Mouse (Mus musculus) forebrain, embryonic 12.5 days (tissue): ENCODE data around the gene 9330159F19Rik. TPM values are rescaled to one million over a fixed set of nuclear protein-coding genes. Genes with fewer than 3 reads are reported as not detected.

Source experiments
- ATAC-seq: fragments of 200-750 bp; cut with Nextera tagmentation; 2 replicates; pipeline ENCODE4 v1.8.0; 2017; ENCODE audit warnings: moderate TSS enrichment; ENCODE audit not compliant: low FRiP score
- H3K27ac ChIP-seq: fragments of 300-500 bp; sonication (generic); 2 replicates; pipeline ENCODE4 v1.5.1; 2016; ENCODE audit warnings: mild to moderate bottlenecking
- H3K27me3 ChIP-seq: fragments of 300-500 bp; sonication (generic); 2 replicates; pipeline ENCODE4 v1.6.1; 2016; ENCODE audit warnings: mild to moderate bottlenecking
- H3K36me3 ChIP-seq: fragments of 300-500 bp; sonication (generic); replicated peaks from 2 replicates; pipeline ENCODE4 v1.6.1; 2016; ENCODE audit warnings: mild to moderate bottlenecking
- H3K4me1 ChIP-seq: fragments of 300-500 bp; sonication (generic); 2 replicates; pipeline ENCODE4 v1.6.1; 2016
- H3K4me2 ChIP-seq: fragments of 300-500 bp; sonication (generic); 2 replicates; pipeline ENCODE4 v1.6.1; 2016; ENCODE audit warnings: mild to moderate bottlenecking, moderate library complexity
- H3K4me3 ChIP-seq: fragments of 300-500 bp; sonication (generic); replicated peaks from 2 replicates; pipeline ENCODE4 v1.5.1; 2016; ENCODE audit warnings: mild to moderate bottlenecking
- H3K9ac ChIP-seq: fragments of 300-500 bp; sonication (generic); 2 replicates; pipeline ENCODE4 v1.6.1; 2016; ENCODE audit warnings: mild to moderate bottlenecking
- H3K9me3 ChIP-seq: fragments of 300-500 bp; sonication (generic); 2 replicates; pipeline ENCODE4 v1.6.1; 2016
- WGBS: fragments of 180-500 bp; shearing (Covaris S2); methylation state at CpG from one replicate; pipeline ENCODE4 v1.1.7; 2016; 5-methylcytosine and 5-hydroxymethylcytosine counted together
- polyA plus RNA-seq: library from polyadenylated mRNA; unstranded; fragments of >200 nt; fragmentation: Nextera tagmentation; extraction: Ambion mirVana; gene quantifications from 2 replicates; pipeline ENCODE4 v1.2.1, GENCODE M21; 2016

9330159F19Rik gene
- polyA plus RNA-seq, 1 experiment from 2014 or later, result 15.4 TPM

DNA sequence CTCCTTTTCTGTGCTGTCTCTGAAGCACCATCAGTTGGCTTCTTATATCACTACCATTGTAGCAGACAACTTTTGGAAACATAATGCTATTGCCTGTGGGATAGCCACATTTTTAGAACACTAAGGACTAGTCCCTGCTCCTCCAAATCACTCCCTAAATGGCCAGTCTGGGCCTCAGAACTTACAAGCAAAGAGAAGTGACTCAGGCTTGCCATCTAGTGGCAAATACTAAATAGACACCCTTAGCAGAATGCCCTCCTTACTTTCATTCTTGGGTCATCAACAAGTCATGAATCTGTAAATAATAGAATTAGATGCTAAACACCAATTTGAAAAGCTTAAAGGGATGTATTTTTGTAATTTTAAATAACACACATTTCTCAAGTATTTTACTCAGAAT lies 4.7 kb upstream of the 9330159F19Rik start:
- Histone ChIP-seq H3K4me2 (no peak overlapping the region), H3K9ac (no peak overlapping the region), H3K4me3 (no peak overlapping the region), H3K36me3 (peaks cover 3% of the 10 kb centered on the region; the same call in 1 of the 2 replicates), H3K9me3 (no peaks in the 10 kb centered on the region), H3K27me3 (no peaks in the 10 kb centered on the region), H3K4me1 (peaks cover 12% of the 10 kb centered on the region), H3K27ac (no peak overlapping the region)
- ATAC-seq, result no peak

- ATAC-seq, result no peak
- no peak overlapping the region for H3K27ac ChIP-seq
- H3K9me3 ChIP-seq, result no peaks in the 10 kb centered on the region
- peaks cover 14% of the 10 kb centered on the region for H3K4me1 ChIP-seq
- H3K4me3 ChIP-seq, result no peak overlapping the region
- no peak overlapping the region for H3K9ac ChIP-seq
- 58% methylated on average over 3 of the region's 3 CpGs for WGBS
- no peaks in the 10 kb centered on the region for H3K27me3 ChIP-seq
- peaks cover 3% of the 10 kb centered on the region; the same call in 1 of the 2 replicates for H3K36me3 ChIP-seq
- H3K4me2 ChIP-seq, result no peak overlapping the region
Observed at GRCm38 (mm10) chr10:29208735-29209134, 2.7 kb upstream of the 9330159F19Rik start.

- Histone ChIP-seq H3K9ac (no peak overlapping the region), H3K27ac (no peak overlapping the region; the same call in 1 of the 2 replicates), H3K27me3 (no peaks in the 10 kb centered on the region), H3K36me3 (no peaks in the 10 kb centered on the region; the same call in 1 of the 2 replicates), H3K4me3 (no peak overlapping the region), H3K4me1 (peaks cover 32% of the 10 kb centered on the region), H3K4me2 (no peak overlapping the region), H3K9me3 (no peaks in the 10 kb centered on the region)
- WGBS, result 19% methylated on average over 3 of the region's 3 CpGs
- ATAC-seq, result peak; percentile 27; the same call in 1 of the 2 replicates
Observed at GRCm38 (mm10) chr10:29213534-29214100, 2.2 kb downstream of the 9330159F19Rik start.

DNA sequence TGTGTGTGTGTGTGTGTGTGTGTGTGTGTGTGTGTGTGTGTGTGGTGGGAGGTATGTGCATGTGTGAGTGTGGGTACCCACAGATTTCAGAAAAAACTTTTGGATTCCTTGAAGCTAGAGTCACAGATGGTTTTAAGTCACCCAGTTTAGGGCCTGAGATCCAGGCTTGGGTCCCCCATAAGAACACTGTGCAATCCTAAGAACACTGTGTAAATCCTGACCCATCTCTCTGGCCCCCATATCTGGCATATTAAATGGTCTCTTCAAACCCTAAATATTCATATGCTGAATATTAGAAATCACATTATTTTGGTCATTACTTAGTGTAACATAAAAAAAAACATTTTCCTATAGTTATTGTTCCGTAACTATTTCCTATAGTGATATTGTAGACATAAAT lies 5.6 kb downstream of the 9330159F19Rik start:
- H3K27me3 ChIP-seq, result no peaks in the 10 kb centered on the region
- H3K9me3 ChIP-seq, result no peaks in the 10 kb centered on the region
- peaks cover 3% of the 10 kb centered on the region for H3K36me3 ChIP-seq
- no peak overlapping the region for H3K9ac ChIP-seq
- no peak overlapping the region for H3K4me3 ChIP-seq
- WGBS, result 98% methylated on average over 1 of the region's 1 CpGs
- no peak overlapping the region for H3K4me2 ChIP-seq
- ATAC-seq, result no peak
- H3K4me1 ChIP-seq, result peaks cover 18% of the 10 kb centered on the region; the same call in 1 of the 2 replicates
- no peak overlapping the region for H3K27ac ChIP-seq

DNA sequence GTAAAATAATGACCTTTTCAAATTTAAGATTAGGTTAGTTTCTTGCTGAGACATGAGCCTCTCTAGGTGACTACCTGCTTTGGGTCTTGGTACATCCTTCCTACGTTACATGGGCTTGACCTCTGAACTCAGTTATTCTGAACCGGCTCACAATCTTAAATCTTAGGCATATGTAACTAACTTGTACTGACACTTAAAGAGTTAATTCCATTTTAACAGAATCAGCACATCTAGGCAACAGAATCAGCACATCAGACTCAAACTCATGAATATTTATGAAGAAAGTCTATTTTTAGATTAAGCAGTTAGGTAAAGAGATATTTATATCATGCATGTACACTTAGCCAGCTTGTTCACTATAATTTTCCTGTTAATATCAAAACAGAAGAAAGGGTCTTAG lies 6.0 kb downstream of the 9330159F19Rik start:
- 53% methylated on average over 2 of the region's 2 CpGs for WGBS
- Histone ChIP-seq H3K9ac (no peak overlapping the region), H3K27ac (no peak overlapping the region), H3K27me3 (no peaks in the 10 kb centered on the region), H3K4me3 (no peak overlapping the region), H3K4me1 (peaks cover 18% of the 10 kb centered on the region; the same call in 1 of the 2 replicates), H3K4me2 (no peak overlapping the region), H3K36me3 (peaks cover 7% of the 10 kb centered on the region), H3K9me3 (no peaks in the 10 kb centered on the region)
- peak; percentile 43; the same call in 1 of the 2 replicates for ATAC-seq

DNA sequence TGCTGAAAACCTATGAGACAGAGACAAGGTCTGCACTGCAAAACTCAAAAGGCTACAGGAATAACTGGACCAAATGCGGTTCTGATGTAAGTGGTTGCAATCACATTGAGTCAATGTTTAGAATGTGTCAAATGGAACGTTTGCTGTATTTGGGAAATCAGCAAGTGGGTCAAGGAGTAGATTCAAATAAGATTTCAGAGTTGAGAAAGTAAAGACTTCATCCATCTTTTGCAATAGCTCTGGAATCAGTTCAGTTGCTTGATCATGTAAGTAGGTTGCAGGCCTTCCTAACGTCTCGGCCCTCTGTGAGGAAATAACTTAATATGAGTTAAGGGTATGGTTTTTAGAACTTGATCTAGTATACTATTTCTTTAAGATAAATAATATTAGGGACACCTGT lies 13.9 kb downstream of the 9330159F19Rik start:
- Histone ChIP-seq H3K36me3 (peaks cover 32% of the 10 kb centered on the region), H3K27me3 (no peaks in the 10 kb centered on the region), H3K4me3 (no peak overlapping the region), H3K4me1 (no peaks in the 10 kb centered on the region), H3K9me3 (no peaks in the 10 kb centered on the region), H3K4me2 (no peak overlapping the region), H3K9ac (no peak overlapping the region), H3K27ac (no peak overlapping the region)
- no peak for ATAC-seq
- 85% methylated on average over 4 of the region's 4 CpGs for WGBS

DNA sequence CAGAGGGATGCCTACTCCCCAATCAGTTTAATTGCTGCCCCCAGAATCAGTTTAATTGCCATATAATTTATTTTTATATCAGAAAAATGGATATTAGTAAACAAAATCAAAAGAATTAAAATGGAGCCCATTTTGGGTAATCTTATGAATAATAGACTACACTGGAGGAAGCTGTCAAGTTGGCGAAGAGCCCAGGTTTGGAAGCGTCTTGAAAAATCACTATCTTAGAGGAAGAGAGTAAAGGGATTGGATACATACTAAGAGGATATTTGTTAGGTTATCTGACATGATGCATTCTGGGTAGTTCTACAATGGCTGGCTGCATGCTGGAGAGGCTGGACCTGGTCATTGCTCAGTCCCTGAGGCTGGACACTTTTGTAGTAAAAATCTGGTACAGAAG lies 19.8 kb downstream of the 9330159F19Rik start:
- Histone ChIP-seq H3K27ac (no peak overlapping the region), H3K4me2 (no peak overlapping the region), H3K4me1 (no peaks in the 10 kb centered on the region), H3K9me3 (no peaks in the 10 kb centered on the region), H3K9ac (no peak overlapping the region), H3K4me3 (no peak overlapping the region), H3K27me3 (no peaks in the 10 kb centered on the region), H3K36me3 (peaks cover 16% of the 10 kb centered on the region)
- ATAC-seq, result no peak
- WGBS, result 96% methylated on average over 2 of the region's 2 CpGs

Other genes starting within 250 kb of the 9330159F19Rik start
- gene 2310057J18Rik, start 225.3 kb upstream of the 9330159F19Rik start, polyA plus RNA-seq, result not detected in 2 replicates
- gene Soga3, start 67.8 kb upstream of the 9330159F19Rik start, polyA plus RNA-seq, result 67.4 and 71.0 TPM in 2 replicates
- gene Gm49353, start 12.7 kb upstream of the 9330159F19Rik start, polyA plus RNA-seq, result 7.6 and 8.5 TPM in 2 replicates
- gene Echdc1, start 101.6 kb downstream of the 9330159F19Rik start, polyA plus RNA-seq, result 22.9 and 28.3 TPM in 2 replicates
- 63.0 and 70.3 TPM in 2 replicates for gene Rnf146, start 150.8 kb downstream of the 9330159F19Rik start, polyA plus RNA-seq